Mouse (Mus musculus): ENCODE data around the gene Prkcq. TPM values are rescaled to one million over a fixed set of nuclear protein-coding genes. Genes with fewer than 3 reads are reported as not detected.

Prkcq gene
- total and polyA plus RNA-seq, 2 experiments, result 0.29 to 1.8 TPM

- no peak for DNase-seq (ENCODE audit: extremely low read depth, low read depth, low spot score)
- WGBS, result 60% methylated on average over 3 of the region's 3 CpGs
Observed at GRCm38 (mm10) chr2:11162701-11163100, 9.2 kb upstream of the Prkcq start.

GRCm38 (mm10) chr2:11164170-11164569 lies 7.7 kb upstream of the Prkcq start:
- Histone ChIP-seq H3K36me3 (ENCODE audit: control insufficient read depth, insufficient read depth, low read length) (no peaks in the 10 kb centered on the region), H3K9ac (ENCODE audit: low read depth, low read length) (no peak overlapping the region), H3K27me3 (ENCODE audit: control insufficient read depth, insufficient read depth, low read length) (no peaks in the 10 kb centered on the region), H3K4me1 (ENCODE audit: control insufficient read depth, insufficient read depth, low read length) (no peaks in the 10 kb centered on the region), H3K4me3 (ENCODE audit: insufficient read depth, low read depth, low read length) (no peak overlapping the region), H3K79me2 (ENCODE audit: control insufficient read depth, insufficient read depth, low read length) (no peaks in the 10 kb centered on the region), H3K27ac (replicated peaks; ENCODE audit: insufficient read depth, low read depth, low read length) (no peak overlapping the region)
- TF ChIP-seq CTCF (IDR thresholded peaks at IDR 0.05; ENCODE audit: low read depth, low read length), result no peak
- TF ChIP-seq POLR2A (IDR thresholded peaks at IDR 0.05; ENCODE audit: extremely low read depth, insufficient read depth, low read length), result no peak
- 91% methylated on average over 3 of the region's 3 CpGs for WGBS
- DNase-seq (ENCODE audit: extremely low read depth, low read depth, low spot score), result no peak

More at GRCm38 (mm10) chr2:11162701-11163100, 9.2 kb upstream of the Prkcq start:
- no peaks in the 10 kb centered on the region for H3K36me3 ChIP-seq (ENCODE audit: control insufficient read depth, insufficient read depth, low read length)
- H3K4me1 ChIP-seq (ENCODE audit: control insufficient read depth, insufficient read depth, low read length), result no peaks in the 10 kb centered on the region
- no peak overlapping the region for H3K4me3 ChIP-seq (ENCODE audit: insufficient read depth, low read depth, low read length)
- H3K27ac ChIP-seq (replicated peaks; ENCODE audit: insufficient read depth, low read depth, low read length), result no peak overlapping the region
- no peaks in the 10 kb centered on the region for H3K27me3 ChIP-seq (ENCODE audit: control insufficient read depth, insufficient read depth, low read length)
- no peak for TF ChIP-seq CTCF (IDR thresholded peaks at IDR 0.05; ENCODE audit: low read depth, low read length)
- no peak for TF ChIP-seq POLR2A (IDR thresholded peaks at IDR 0.05; ENCODE audit: extremely low read depth, insufficient read depth, low read length)
- H3K9ac ChIP-seq (ENCODE audit: low read depth, low read length), result no peak overlapping the region
- H3K79me2 ChIP-seq (ENCODE audit: control insufficient read depth, insufficient read depth, low read length), result no peaks in the 10 kb centered on the region

- H3K27ac ChIP-seq (replicated peaks; ENCODE audit: insufficient read depth, low read depth, low read length), result no peak overlapping the region
- no peak overlapping the region for H3K9ac ChIP-seq (ENCODE audit: low read depth, low read length)
- no peak for TF ChIP-seq POLR2A (IDR thresholded peaks at IDR 0.05; ENCODE audit: extremely low read depth, insufficient read depth, low read length)
- TF ChIP-seq CTCF (IDR thresholded peaks at IDR 0.05; ENCODE audit: low read depth, low read length), result no peak
- H3K4me1 ChIP-seq (ENCODE audit: control insufficient read depth, insufficient read depth, low read length), result no peaks in the 10 kb centered on the region
- no peak overlapping the region for H3K4me3 ChIP-seq (ENCODE audit: insufficient read depth, low read depth, low read length)
- peaks cover 4% of the 10 kb centered on the region; the same call in 1 of the 2 replicates for H3K27me3 ChIP-seq (ENCODE audit: control insufficient read depth, insufficient read depth, low read length)
- WGBS, result 67% methylated on average over 6 of the region's 6 CpGs
- H3K36me3 ChIP-seq (ENCODE audit: control insufficient read depth, insufficient read depth, low read length), result no peaks in the 10 kb centered on the region
- H3K79me2 ChIP-seq (ENCODE audit: control insufficient read depth, insufficient read depth, low read length), result no peaks in the 10 kb centered on the region
- no peak for DNase-seq (ENCODE audit: extremely low read depth, low read depth, low spot score)
Observed at GRCm38 (mm10) chr2:11169721-11170335, 2.1 kb upstream of the Prkcq start.

GRCm38 (mm10) chr2:11172831-11173414 lies 1.0 kb downstream of the Prkcq start:
- H3K36me3 ChIP-seq (ENCODE audit: control insufficient read depth, insufficient read depth, low read length), result no peaks in the 10 kb centered on the region
- H3K27me3 ChIP-seq (ENCODE audit: control insufficient read depth, insufficient read depth, low read length), result peaks cover 4% of the 10 kb centered on the region; the same call in 1 of the 2 replicates
- DNase-seq (ENCODE audit: extremely low read depth, low read depth, low spot score), result no peak
- no peaks in the 10 kb centered on the region for H3K79me2 ChIP-seq (ENCODE audit: control insufficient read depth, insufficient read depth, low read length)
- WGBS, result 14% methylated on average over 9 of the region's 9 CpGs
- H3K27ac ChIP-seq (replicated peaks; ENCODE audit: insufficient read depth, low read depth, low read length), result no peak overlapping the region; the same call in 1 of the 2 replicates
- peak overlapping the region; percentile 43; the same call in 1 of the 2 replicates for H3K9ac ChIP-seq (ENCODE audit: low read depth, low read length)
- H3K4me1 ChIP-seq (ENCODE audit: control insufficient read depth, insufficient read depth, low read length), result no peaks in the 10 kb centered on the region
- peak overlapping the region; percentile 76; the same call in 1 of the 2 replicates for H3K4me3 ChIP-seq (ENCODE audit: insufficient read depth, low read depth, low read length)
- TF ChIP-seq POLR2A (IDR thresholded peaks at IDR 0.05; ENCODE audit: extremely low read depth, insufficient read depth, low read length) (no peak), CTCF (IDR thresholded peaks at IDR 0.05; ENCODE audit: low read depth, low read length) (no peak)

- Histone ChIP-seq H3K4me1 (ENCODE audit: control insufficient read depth, insufficient read depth, low read length) (no peaks in the 10 kb centered on the region), H3K79me2 (ENCODE audit: control insufficient read depth, insufficient read depth, low read length) (no peaks in the 10 kb centered on the region), H3K27ac (replicated peaks; ENCODE audit: insufficient read depth, low read depth, low read length) (no peak overlapping the region), H3K9ac (ENCODE audit: low read depth, low read length) (no peak overlapping the region), H3K36me3 (ENCODE audit: control insufficient read depth, insufficient read depth, low read length) (no peaks in the 10 kb centered on the region), H3K27me3 (ENCODE audit: control insufficient read depth, insufficient read depth, low read length) (peaks cover 4% of the 10 kb centered on the region; the same call in 1 of the 2 replicates), H3K4me3 (ENCODE audit: insufficient read depth, low read depth, low read length) (no peak overlapping the region)
- DNase-seq (ENCODE audit: extremely low read depth, low read depth, low spot score), result no peak
- 55% methylated on average over 4 of the region's 4 CpGs for WGBS
- TF ChIP-seq CTCF (IDR thresholded peaks at IDR 0.05; ENCODE audit: low read depth, low read length) (no peak), POLR2A (IDR thresholded peaks at IDR 0.05; ENCODE audit: extremely low read depth, insufficient read depth, low read length) (no peak)
Observed at GRCm38 (mm10) chr2:11173521-11173920, 1.6 kb downstream of the Prkcq start.

- TF ChIP-seq POLR2A (IDR thresholded peaks at IDR 0.05; ENCODE audit: extremely low read depth, insufficient read depth, low read length), result no peak
- no peak for TF ChIP-seq CTCF (IDR thresholded peaks at IDR 0.05; ENCODE audit: low read depth, low read length)
- WGBS, result 81% methylated on average over 4 of the region's 4 CpGs
- peaks cover 4% of the 10 kb centered on the region; the same call in 1 of the 2 replicates for H3K27me3 ChIP-seq (ENCODE audit: control insufficient read depth, insufficient read depth, low read length)
- no peak overlapping the region for H3K27ac ChIP-seq (replicated peaks; ENCODE audit: insufficient read depth, low read depth, low read length)
- H3K4me3 ChIP-seq (ENCODE audit: insufficient read depth, low read depth, low read length), result no peak overlapping the region
- no peak overlapping the region for H3K9ac ChIP-seq (ENCODE audit: low read depth, low read length)
- DNase-seq (ENCODE audit: extremely low read depth, low read depth, low spot score), result no peak
- H3K36me3 ChIP-seq (ENCODE audit: control insufficient read depth, insufficient read depth, low read length), result no peaks in the 10 kb centered on the region
- no peaks in the 10 kb centered on the region for H3K4me1 ChIP-seq (ENCODE audit: control insufficient read depth, insufficient read depth, low read length)
- no peaks in the 10 kb centered on the region for H3K79me2 ChIP-seq (ENCODE audit: control insufficient read depth, insufficient read depth, low read length)
Observed at GRCm38 (mm10) chr2:11174101-11174500, 2.2 kb downstream of the Prkcq start.
